Mouse (Mus musculus) lung, embryonic 15.5 days (tissue): ENCODE measurements around the gene Ank2. TPM values are rescaled to one million over a fixed set of nuclear protein-coding genes. Genes with fewer than 3 reads are reported as not detected.
A peak's percentile ranks its signal among the peaks of the same experiment; 100 is the strongest.

Experiments used
- ATAC-seq: fragments of 200-750 bp; cut with Nextera tagmentation; 2 replicates; pipeline ENCODE4 v1.8.0; 2017; ENCODE audit warnings: moderate number of reproducible peaks, borderline replicate concordance; ENCODE audit not compliant: low FRiP score, low TSS enrichment; ENCODE audit errors: extremely low read depth
- H3K27ac ChIP-seq: fragments of 300-500 bp; sonication (generic); 2 replicates; pipeline ENCODE4 v1.5.1; 2015; ENCODE audit warnings: moderate library complexity, mild to moderate bottlenecking, inconsistent platforms
- H3K27me3 ChIP-seq: fragments of 300-500 bp; sonication (generic); 2 replicates; pipeline ENCODE4 v1.6.1; 2015; ENCODE audit warnings: inconsistent platforms
- H3K36me3 ChIP-seq: fragments of 300-500 bp; sonication (generic); 2 replicates; pipeline ENCODE4 v1.6.1; 2015; ENCODE audit warnings: inconsistent platforms
- H3K4me1 ChIP-seq: fragments of 300-500 bp; sonication (generic); 2 replicates; pipeline ENCODE4 v1.6.1; 2015; ENCODE audit warnings: inconsistent platforms
- H3K4me2 ChIP-seq: fragments of 300-500 bp; sonication (generic); 2 replicates; pipeline ENCODE4 v1.6.1; 2015; ENCODE audit warnings: inconsistent platforms, mild to moderate bottlenecking, moderate library complexity
- H3K4me3 ChIP-seq: fragments of 300-500 bp; sonication (generic); 2 replicates; pipeline ENCODE4 v1.5.1; 2015; ENCODE audit warnings: mild to moderate bottlenecking, inconsistent platforms
- H3K9ac ChIP-seq: fragments of 300-500 bp; sonication (generic); 2 replicates; pipeline ENCODE4 v1.6.1; 2015; ENCODE audit warnings: inconsistent platforms
- H3K9me3 ChIP-seq: fragments of 300-500 bp; sonication (generic); 2 replicates; pipeline ENCODE4 v1.6.1; 2016; ENCODE audit warnings: inconsistent platforms
- WGBS: fragments of 180-500 bp; shearing (Covaris S2); methylation state at CpG from one replicate; pipeline ENCODE4 v1.1.7; 2015; 5-methylcytosine and 5-hydroxymethylcytosine counted together
- microRNA counts: library from miRNA; unstranded; fragments of <30 nt; microRNA quantifications from one replicate; lab custom pipeline; 2016
- microRNA-seq: library from miRNA; unstranded; fragments of <30 nt; microRNA quantifications from one replicate; pipeline ENCODE4, GENCODE M21; 2016
- polyA plus RNA-seq: library from polyadenylated mRNA; unstranded; fragments of >200 nt; fragmentation: Nextera tagmentation; extraction: Ambion mirVana; gene quantifications from 2 replicates; pipeline ENCODE4 v1.2.1, GENCODE M21; 2015

Ank2 gene
- polyA plus RNA-seq, 1 experiment from 2014 or later = 13.4 TPM

- no peaks in the 10 kb centered on the region for H3K9me3 ChIP-seq
- H3K36me3 ChIP-seq = no peaks in the 10 kb centered on the region
- no peaks in the 10 kb centered on the region for H3K27me3 ChIP-seq
- no peak overlapping the region for H3K4me2 ChIP-seq
- no peaks in the 10 kb centered on the region for H3K4me1 ChIP-seq
- H3K27ac ChIP-seq = no peak overlapping the region
- no peak overlapping the region for H3K9ac ChIP-seq
- no peak for ATAC-seq
- no peak overlapping the region for H3K4me3 ChIP-seq
These were observed 582.8 kb downstream of the Ank2 start for GRCm38 (mm10) chr3:126916381-126916780.

- peak; percentile 64; the same call in 1 of the 2 replicates for ATAC-seq
- no peak overlapping the region for H3K9ac ChIP-seq
- 0% methylated on average over 3 of the region's 3 CpGs for WGBS
These were observed 595.6 kb downstream of the Ank2 start for GRCm38 (mm10) chr3:126903543-126903942.

GRCm38 (mm10) chr3:126886644-126887043 is 612.5 kb downstream of the Ank2 start:
- no peak for ATAC-seq
- Histone ChIP-seq H3K36me3 (no peaks in the 10 kb centered on the region), H3K9me3 (no peaks in the 10 kb centered on the region), H3K27me3 (no peaks in the 10 kb centered on the region), H3K4me3 (no peak overlapping the region), H3K9ac (no peak overlapping the region), H3K4me2 (no peak overlapping the region), H3K27ac (no peak overlapping the region), H3K4me1 (no peaks in the 10 kb centered on the region)
- 78% methylated on average over 4 of the region's 4 CpGs for WGBS

More at GRCm38 (mm10) chr3:126903543-126903942, 595.6 kb downstream of the Ank2 start:
- Histone ChIP-seq H3K27ac (no peak overlapping the region), H3K27me3 (no peaks in the 10 kb centered on the region), H3K4me1 (no peaks in the 10 kb centered on the region), H3K36me3 (no peaks in the 10 kb centered on the region), H3K4me2 (no peak overlapping the region), H3K9me3 (no peaks in the 10 kb centered on the region), H3K4me3 (no peak overlapping the region)

- H3K9ac ChIP-seq = no peak overlapping the region
- H3K4me3 ChIP-seq = no peak overlapping the region
- no peak for ATAC-seq
- no peaks in the 10 kb centered on the region for H3K27me3 ChIP-seq
- H3K27ac ChIP-seq = no peak overlapping the region
- H3K36me3 ChIP-seq = no peaks in the 10 kb centered on the region
- WGBS = 57% methylated on average over 4 of the region's 4 CpGs
- H3K4me1 ChIP-seq = no peaks in the 10 kb centered on the region
- no peak overlapping the region for H3K4me2 ChIP-seq
- no peaks in the 10 kb centered on the region for H3K9me3 ChIP-seq
These were observed 613.1 kb downstream of the Ank2 start for GRCm38 (mm10) chr3:126886090-126886489.

- WGBS = 23% methylated on average over 1 of the region's 1 CpGs
- H3K4me2 ChIP-seq = no peak overlapping the region
- no peak overlapping the region for H3K4me3 ChIP-seq
- ATAC-seq = no peak
- no peaks in the 10 kb centered on the region for H3K27me3 ChIP-seq
- H3K4me1 ChIP-seq = no peaks in the 10 kb centered on the region
- no peaks in the 10 kb centered on the region for H3K9me3 ChIP-seq
- no peak overlapping the region for H3K27ac ChIP-seq
- H3K9ac ChIP-seq = no peak overlapping the region
- no peaks in the 10 kb centered on the region for H3K36me3 ChIP-seq
These were observed 620.9 kb downstream of the Ank2 start for GRCm38 (mm10) chr3:126878233-126878632.

MicroRNA genes within 50 kb of the gene (microRNA counts, 519-probe panel; counts per million panel counts)
- microRNA mmu-miR-302a (lab: Ali Mortazavi, UCI) (19.7 counts per million), microRNA mmu-miR-302b (lab: Ali Mortazavi, UCI) (19.7 counts per million), microRNA mmu-miR-302c (lab: Ali Mortazavi, UCI) (19.7 counts per million), microRNA mmu-miR-302d (lab: Ali Mortazavi, UCI) (1,606 counts per million, percentile 8 among the panel's probes with 10 or more counts), microRNA mmu-miR-367 (lab: Ali Mortazavi, UCI) (2,615 counts per million, percentile 62 among the panel's probes with 10 or more counts)

Small RNAs within 50 kb of the gene (microRNA-seq; reads per million reads assigned to microRNA genes)
- gene Gm44494 (not detected), gene Mir302a (31.7 reads per million, percentile 41 among the genes with 10 or more reads in this experiment), gene Mir302b (18.3 reads per million, percentile 36 among the genes with 10 or more reads in this experiment), gene Mir302c (2.4 reads per million, percentile 8 among the genes with 10 or more reads in this experiment), gene Mir302d (20.8 reads per million, percentile 38 among the genes with 10 or more reads in this experiment), gene Mir367 (not detected)

Other genes with a start within 250 kb of the Ank2 start
- gene Larp7, start 54.0 kb upstream of the Ank2 start, polyA plus RNA-seq = 59.2 and 62.0 TPM in 2 replicates
- 8.3 and 9.5 TPM in 2 replicates for gene Zgrf1, start 54.1 kb upstream of the Ank2 start, polyA plus RNA-seq
- gene Neurog2, start 133.8 kb upstream of the Ank2 start, polyA plus RNA-seq = not detected in 2 replicates